Mouse (Mus musculus): ENCODE measurements around the gene Gm43302. TPM values are rescaled to one million over a fixed set of nuclear protein-coding genes. Genes with fewer than 3 reads are reported as not detected.
"Not testable (repeated sequence)": the region's sequence is repeated elsewhere in the genome, so short reads cannot be mapped to it uniquely, and the experiment has no call there.

Gene Gm43302
- polyA plus RNA-seq (2015; fragmentation: Nextera tagmentation; extraction: Ambion mirVana) = not detected in 2 replicates

DNA sequence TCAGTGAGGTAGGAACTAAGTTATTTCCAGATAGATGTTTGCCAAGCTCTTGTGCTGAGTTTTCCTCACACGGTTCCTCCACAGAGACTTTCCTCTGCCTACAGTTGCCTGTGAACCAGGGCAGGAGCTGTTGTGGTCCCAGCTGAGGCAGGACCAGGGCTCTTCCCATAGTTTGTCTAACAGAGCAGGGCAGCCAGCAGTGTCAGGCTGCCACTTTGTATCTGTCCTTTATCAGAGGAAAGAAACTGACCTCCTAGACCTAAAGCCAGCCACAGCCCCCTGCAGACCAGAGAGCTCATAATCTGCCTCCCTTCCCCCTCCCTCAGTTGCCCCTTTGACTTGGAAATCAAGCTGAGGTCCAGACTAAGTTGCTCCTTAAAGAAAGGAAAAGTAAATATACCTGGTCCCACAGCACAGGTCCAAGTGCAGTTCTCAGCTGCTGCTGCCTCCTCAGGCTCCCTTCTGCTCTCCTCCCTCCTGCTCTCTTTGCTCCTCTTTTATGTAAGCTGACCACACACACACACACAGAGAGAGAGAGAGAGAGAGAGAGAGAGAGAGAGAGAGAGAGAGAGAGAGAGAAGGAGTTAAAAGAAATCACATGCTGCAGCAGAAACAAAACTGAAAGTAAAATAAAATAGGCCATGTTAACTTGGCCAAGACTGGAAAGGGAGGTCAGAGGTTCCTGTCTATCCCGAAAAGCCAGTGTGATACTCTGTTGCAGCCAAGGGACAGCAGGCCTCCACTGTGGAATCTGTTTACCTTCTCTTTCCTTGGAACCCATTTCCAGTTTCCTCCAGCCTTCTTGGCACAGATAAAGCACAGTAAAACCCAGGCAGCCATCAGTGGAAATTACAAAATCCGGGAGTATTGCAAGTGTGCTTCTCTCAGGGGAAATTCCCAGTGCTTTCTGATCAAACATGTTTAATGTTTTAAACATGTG, at the start of gene Gm43302, which contains the start of gene Gbp6:
Gene Gm43302, minus strand, starts transcription at position 470 of the 940 bp plus-strand sequence.
Gene Gbp6, minus strand, starts transcription at position 473 of the 940 bp plus-strand sequence.
- H3K36me3 ChIP-seq (ENCODE audit: control insufficient read depth, insufficient read depth); H3K9ac ChIP-seq (ENCODE audit: low read depth, low read length); H3K9me3 ChIP-seq (ENCODE audit: control insufficient read depth); H3K4me1 ChIP-seq (replicated peaks; ENCODE audit: control insufficient read depth, insufficient read depth, low read length); H3K27me3 ChIP-seq (replicated peaks; ENCODE audit: control insufficient read depth, insufficient read depth, low read length): not testable (repeated sequence)
- 0 out of 2 replicates have a peak within 1 kb of the TSS, but pooled peaks have one; percentile 41 for H3K27ac ChIP-seq (ENCODE audit: low read depth, low read length)
- H3K4me2 ChIP-seq (replicated peaks; ENCODE audit: low read depth) = peak within 1 kb of the TSS; percentile 45
- H3K4me3 ChIP-seq (ENCODE audit: low read depth, low read length) = peak within 1 kb of the TSS; percentile 5; the same call in 1 of the 2 replicates
- 32% methylated on average over 3 of the region's 3 CpGs for WGBS
- ATAC-seq = peak; percentile 51; the same call in 1 of the 2 replicates

DNA sequence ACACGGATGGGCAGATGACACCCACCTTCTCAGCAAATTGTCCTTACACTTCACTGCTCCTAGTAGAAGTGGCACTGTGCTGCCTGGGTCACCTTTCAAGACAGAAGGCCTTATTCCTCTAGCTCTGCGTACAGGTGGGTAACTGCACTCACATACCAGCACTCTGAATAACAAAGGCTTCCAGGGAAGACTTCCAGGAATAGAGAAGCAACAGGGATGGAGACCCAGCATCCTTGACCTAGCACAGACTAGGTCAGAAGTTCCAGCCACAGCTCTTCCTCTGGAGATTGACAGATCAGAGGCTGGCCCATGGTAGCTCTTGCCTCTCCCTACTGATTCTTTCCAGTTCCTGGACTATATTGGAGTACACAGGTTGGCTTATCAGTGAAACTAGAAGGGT, 47.8 kb upstream of the Gm43302 start:
- TF ChIP-seq CTCF (IDR thresholded peaks at IDR 0.05; ENCODE audit: low read depth) = no peak
- no peak overlapping the region for H3K27ac ChIP-seq (ENCODE audit: low read depth, low read length)
- H3K9me3 ChIP-seq (ENCODE audit: control insufficient read depth) = no peaks in the 10 kb centered on the region
- H3K4me3 ChIP-seq (ENCODE audit: low read depth, low read length) = no peak overlapping the region
- H3K36me3 ChIP-seq (ENCODE audit: control insufficient read depth, insufficient read depth) = no peaks in the 10 kb centered on the region
- ATAC-seq = no peak
- 75% methylated on average over 2 of the region's 2 CpGs for WGBS
- H3K4me1 ChIP-seq (replicated peaks; ENCODE audit: control insufficient read depth, insufficient read depth, low read length) = no peaks in the 10 kb centered on the region
- H3K9ac ChIP-seq (ENCODE audit: low read depth, low read length) = no peak overlapping the region
- no peak overlapping the region for H3K4me2 ChIP-seq (replicated peaks; ENCODE audit: low read depth)
- H3K27me3 ChIP-seq (replicated peaks; ENCODE audit: control insufficient read depth, insufficient read depth, low read length) = no peaks in the 10 kb centered on the region

DNA sequence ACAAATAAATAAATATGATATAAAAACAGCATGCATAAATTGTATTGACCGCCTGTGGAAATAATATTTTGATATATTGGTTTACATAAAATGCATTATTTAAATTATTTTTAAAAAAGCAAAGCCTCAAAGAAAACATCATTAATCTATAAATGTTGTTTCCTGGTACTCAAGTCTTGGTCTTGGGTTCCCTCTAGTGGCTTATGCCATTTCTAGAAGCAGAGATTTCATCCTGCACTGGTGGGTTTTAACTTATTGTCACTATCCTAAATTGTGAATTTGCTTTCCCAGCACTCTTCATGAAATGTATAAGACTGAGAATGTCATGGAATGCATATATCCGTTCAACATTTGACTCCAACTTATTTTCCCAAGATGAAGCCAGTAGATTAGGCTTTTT, 29.0 kb upstream of the Gm43302 start:
- Histone ChIP-seq H3K36me3 (ENCODE audit: control insufficient read depth, insufficient read depth) (no peaks in the 10 kb centered on the region), H3K9me3 (ENCODE audit: control insufficient read depth) (no peaks in the 10 kb centered on the region), H3K9ac (ENCODE audit: low read depth, low read length) (no peak overlapping the region), H3K4me3 (ENCODE audit: low read depth, low read length) (no peak overlapping the region), H3K4me1 (replicated peaks; ENCODE audit: control insufficient read depth, insufficient read depth, low read length) (no peaks in the 10 kb centered on the region), H3K27ac (ENCODE audit: low read depth, low read length) (no peak overlapping the region), H3K27me3 (replicated peaks; ENCODE audit: control insufficient read depth, insufficient read depth, low read length) (no peaks in the 10 kb centered on the region), H3K4me2 (replicated peaks; ENCODE audit: low read depth) (no peak overlapping the region)
- no peak for ATAC-seq
- 62% methylated on average over 2 of the region's 2 CpGs for WGBS
- peak; percentile 61 for TF ChIP-seq CTCF (IDR thresholded peaks at IDR 0.05; ENCODE audit: low read depth)

DNA sequence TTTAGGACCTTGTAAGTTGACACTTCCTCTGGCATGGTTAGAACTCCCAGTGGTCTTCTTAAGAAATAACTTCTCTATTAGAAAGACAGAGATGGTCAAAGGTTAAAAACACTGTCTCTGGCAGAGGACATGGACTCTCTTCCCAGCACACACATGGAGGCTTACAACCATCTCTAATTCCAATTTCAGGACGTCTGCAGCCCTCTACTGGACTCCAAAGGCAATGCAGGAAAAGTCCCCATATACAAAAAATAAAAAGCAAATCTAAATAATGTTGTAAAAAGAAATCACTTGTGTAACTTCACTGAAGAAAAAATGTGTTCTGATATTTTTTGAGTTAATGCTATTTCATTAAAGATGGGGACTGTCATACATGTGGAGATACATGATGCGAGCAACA, 17.4 kb upstream of the Gm43302 start:
- no peak for ATAC-seq
- no peaks in the 10 kb centered on the region for H3K4me1 ChIP-seq (replicated peaks; ENCODE audit: control insufficient read depth, insufficient read depth, low read length)
- H3K9me3 ChIP-seq (ENCODE audit: control insufficient read depth) = no peaks in the 10 kb centered on the region
- no peaks in the 10 kb centered on the region for H3K27me3 ChIP-seq (replicated peaks; ENCODE audit: control insufficient read depth, insufficient read depth, low read length)
- H3K4me2 ChIP-seq (replicated peaks; ENCODE audit: low read depth) = no peak overlapping the region
- no peaks in the 10 kb centered on the region for H3K36me3 ChIP-seq (ENCODE audit: control insufficient read depth, insufficient read depth)
- no peak overlapping the region for H3K9ac ChIP-seq (ENCODE audit: low read depth, low read length)
- WGBS = 76% methylated on average over 2 of the region's 2 CpGs
- no peak overlapping the region for H3K4me3 ChIP-seq (ENCODE audit: low read depth, low read length)
- no peak overlapping the region for H3K27ac ChIP-seq (ENCODE audit: low read depth, low read length)
- no peak for TF ChIP-seq CTCF (IDR thresholded peaks at IDR 0.05; ENCODE audit: low read depth)

DNA sequence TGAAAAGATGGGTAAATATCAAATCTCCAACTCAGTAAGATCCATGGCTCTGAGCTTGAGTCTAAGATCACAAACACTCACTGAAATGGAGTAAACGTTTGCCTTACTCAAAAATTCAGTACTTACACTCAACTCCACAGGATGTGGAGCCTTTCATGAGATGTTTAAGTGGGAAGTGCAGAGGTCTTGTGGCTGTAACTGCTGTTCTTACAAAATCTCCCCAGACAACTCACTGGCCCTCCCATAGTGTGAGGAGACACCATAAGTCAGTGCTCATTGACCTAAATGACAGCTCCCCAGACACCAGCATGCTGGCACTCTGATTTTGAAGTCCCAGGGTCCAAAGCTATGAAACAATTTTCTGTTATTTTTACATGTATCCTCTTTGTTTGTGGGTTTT, 15.7 kb upstream of the Gm43302 start:
- not testable (repeated sequence) for ATAC-seq; H3K36me3 ChIP-seq (ENCODE audit: control insufficient read depth, insufficient read depth); H3K4me3 ChIP-seq (ENCODE audit: low read depth, low read length); H3K4me1 ChIP-seq (replicated peaks; ENCODE audit: control insufficient read depth, insufficient read depth, low read length); H3K9ac ChIP-seq (ENCODE audit: low read depth, low read length); H3K4me2 ChIP-seq (replicated peaks; ENCODE audit: low read depth); H3K9me3 ChIP-seq (ENCODE audit: control insufficient read depth); H3K27ac ChIP-seq (ENCODE audit: low read depth, low read length); H3K27me3 ChIP-seq (replicated peaks; ENCODE audit: control insufficient read depth, insufficient read depth, low read length)
- 59% methylated on average over 1 of the region's 1 CpGs for WGBS

DNA sequence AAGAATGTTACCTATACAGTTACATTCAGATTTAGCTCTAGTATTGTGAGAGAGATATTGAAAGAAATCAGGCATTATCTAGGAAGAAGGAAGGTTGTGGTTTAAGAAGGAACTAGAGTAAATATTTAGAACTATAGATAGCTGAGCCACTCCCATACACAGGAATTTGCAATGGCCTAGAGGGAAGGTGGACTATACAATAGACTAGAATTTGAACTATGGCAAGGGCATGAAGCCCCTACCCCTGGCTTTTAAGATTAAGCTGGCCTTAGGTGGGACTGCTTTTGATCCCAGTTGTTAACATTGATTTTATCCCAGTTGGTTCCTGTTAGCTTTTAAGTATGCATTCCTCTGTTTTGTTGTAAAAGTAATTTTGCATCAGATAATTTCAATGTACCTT, 13.5 kb upstream of the Gm43302 start:
- H3K9me3 ChIP-seq (ENCODE audit: control insufficient read depth); H3K4me2 ChIP-seq (replicated peaks; ENCODE audit: low read depth); H3K36me3 ChIP-seq (ENCODE audit: control insufficient read depth, insufficient read depth); H3K27me3 ChIP-seq (replicated peaks; ENCODE audit: control insufficient read depth, insufficient read depth, low read length); ATAC-seq; H3K4me1 ChIP-seq (replicated peaks; ENCODE audit: control insufficient read depth, insufficient read depth, low read length); H3K9ac ChIP-seq (ENCODE audit: low read depth, low read length); H3K4me3 ChIP-seq (ENCODE audit: low read depth, low read length); H3K27ac ChIP-seq (ENCODE audit: low read depth, low read length): not testable (repeated sequence)
